In genomic region chr6:18589436-18589835, GRCm38 (mm10) we compare ENCODE assay signal across 30 mouse cellular contexts.
"Had no signal": no experiment of that assay in that cellular context is flagged by ENCODE, and none has a peak within 500 bp of the region (broad histone marks: within the 10 kb centered on the region; RNA-seq: fewer than 3 reads in every experiment).

No protein-coding gene starts in this region.

- H3K36me3 ChIP-seq: limb, embryonic 10.5 days; limb, embryonic 12.5 days; limb, embryonic 13.5 days; limb, embryonic 15.5 days; liver, embryonic 12.5 days; liver, embryonic 13.5 days; liver, embryonic 15.5 days; lung, embryonic 15.5 days; midbrain, embryonic 10.5 days; midbrain, embryonic 12.5 days; midbrain, embryonic 13.5 days; midbrain, embryonic 15.5 days; neural tube, embryonic 12.5 days had no signal

- H3K27me3 ChIP-seq: limb, embryonic 12.5 days; limb, embryonic 13.5 days; limb, embryonic 15.5 days; liver, embryonic 12.5 days; liver, embryonic 13.5 days; liver, embryonic 15.5 days; lung, embryonic 15.5 days; megakaryocyte, embryonic 14.5 days; midbrain, embryonic 12.5 days; midbrain, embryonic 13.5 days; midbrain, embryonic 15.5 days; neural tube, embryonic 12.5 days had no signal

- H3K27ac ChIP-seq: limb, embryonic 10.5 days; limb, embryonic 12.5 days; limb, embryonic 13.5 days; limb, embryonic 15.5 days; liver, embryonic 12.5 days; liver, embryonic 13.5 days; liver, embryonic 14.5 days; liver, embryonic 15.5 days; lung, embryonic 15.5 days; macrophage; midbrain, embryonic 10.5 days; midbrain, embryonic 12.5 days; midbrain, embryonic 13.5 days; midbrain, embryonic 15.5 days; neural tube, embryonic 12.5 days had no signal

- DNase-seq: left cerebral cortex, postnatal 4 days; liver; liver, embryonic 13.5 days; liver, postnatal 0 days; lung, adult 18-20 months; lung, adult 2 months; lung, embryonic 14.5 days; lung, postnatal 10 days; lung, postnatal 14 days; lung, postnatal 36 days; lung, postnatal 4 days; midbrain, embryonic 14.5 days had no signal

- ATAC-seq: liver, embryonic 12.5 days; liver, postnatal 0 days; lung, postnatal 0 days; midbrain, embryonic 13.5 days; midbrain, embryonic 15.5 days; midbrain, embryonic 16.5 days had no signal

- H3K4me3 ChIP-seq: limb, embryonic 10.5 days; limb, embryonic 12.5 days; limb, embryonic 13.5 days; limb, embryonic 15.5 days; liver, embryonic 12.5 days; liver, embryonic 13.5 days; liver, embryonic 15.5 days; lung, embryonic 15.5 days; megakaryocyte, embryonic 14.5 days; midbrain, embryonic 10.5 days; midbrain, embryonic 12.5 days; midbrain, embryonic 13.5 days; midbrain, embryonic 15.5 days; myocyte; neural tube, embryonic 12.5 days had no signal

- H3K9me3 ChIP-seq: limb, embryonic 10.5 days; limb, embryonic 12.5 days; limb, embryonic 13.5 days; limb, embryonic 15.5 days; liver, embryonic 12.5 days; liver, embryonic 13.5 days; liver, embryonic 15.5 days; lung, embryonic 15.5 days; midbrain, embryonic 10.5 days; midbrain, embryonic 12.5 days; midbrain, embryonic 13.5 days; midbrain, embryonic 15.5 days; neural tube, embryonic 12.5 days had no signal

- H3K4me1 ChIP-seq: limb, embryonic 10.5 days; limb, embryonic 12.5 days; limb, embryonic 13.5 days; limb, embryonic 15.5 days; liver, embryonic 12.5 days; liver, embryonic 13.5 days; liver, embryonic 15.5 days; lung, embryonic 15.5 days; megakaryocyte, embryonic 14.5 days; midbrain, embryonic 10.5 days; midbrain, embryonic 12.5 days; midbrain, embryonic 13.5 days; midbrain, embryonic 15.5 days; neural tube, embryonic 12.5 days had no signal
